Mouse (Mus musculus): Measurements from ENCODE around the gene Gsx1.
A peak's percentile ranks its signal among the peaks of the same experiment; 100 is the strongest.

The Gsx1 gene

GRCm38 (mm10) chr5:147207852-147208251, 19.4 kb downstream of the Gsx1 start:
- DNase-seq: no peak

GRCm38 (mm10) chr5:147208471-147208870, 20.0 kb downstream of the Gsx1 start:
- no peak for DNase-seq

- peak; percentile 75 for DNase-seq
Measured at GRCm38 (mm10) chr5:147227354-147228112, 39.0 kb downstream of the Gsx1 start.

DNA sequence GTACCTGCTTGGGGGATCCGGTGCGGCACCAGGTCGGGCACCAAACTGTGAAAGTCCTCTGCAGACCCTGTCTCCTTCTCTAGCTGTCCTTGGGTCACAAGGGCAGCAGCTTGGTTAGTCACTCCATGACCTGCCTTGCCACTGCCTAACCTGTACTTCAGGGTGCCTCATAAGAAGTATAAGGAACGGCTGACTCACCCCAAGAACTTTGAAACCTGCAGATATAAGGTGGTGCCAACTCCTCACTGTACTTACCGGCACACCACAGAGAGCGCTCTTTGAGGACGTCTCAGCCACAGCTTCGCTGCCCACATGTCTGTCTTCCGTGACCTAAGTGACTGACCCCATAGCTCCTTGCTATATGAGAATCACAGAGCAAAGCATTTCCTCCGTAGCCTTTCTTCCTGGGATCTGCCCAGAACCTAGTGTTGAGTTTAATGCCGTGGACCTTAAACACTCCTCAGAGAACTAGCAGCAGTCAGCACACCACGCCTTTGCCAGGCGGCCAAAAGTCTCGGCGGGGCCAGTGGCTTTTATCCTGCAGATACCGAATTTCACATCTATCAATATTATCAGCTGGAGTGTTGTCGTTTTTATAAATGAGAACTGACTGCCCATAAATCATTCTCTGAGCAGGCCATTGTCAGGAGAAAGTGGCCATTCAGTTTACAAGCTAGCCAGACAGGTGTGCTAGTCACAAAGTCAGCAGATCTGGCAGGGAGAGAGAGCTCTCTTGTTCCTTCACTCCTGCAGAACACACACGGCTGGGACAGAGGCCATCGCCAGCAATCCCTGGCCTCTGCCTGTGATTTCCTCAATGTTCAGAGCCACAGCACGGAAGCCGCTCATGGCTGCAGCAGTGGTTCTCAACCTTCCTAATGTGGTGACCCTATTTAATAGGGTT, 47.2 kb downstream of the Gsx1 start:
- no peak for DNase-seq
